Mouse (Mus musculus): ENCODE measurements around the gene Ppt2. TPM values are rescaled to one million over a fixed set of nuclear protein-coding genes. Genes with fewer than 3 reads are reported as not detected.

The Ppt2 gene
- 10 to 100 TPM; 12.1 to 40.8 (median 28.4) TPM for total RNA-seq (2018; cell fraction: chromatin; rRNA removed)
- 10 to 100 TPM; 52.1 to 89.0 (median 72.4) TPM for total RNA-seq (2018; cell fraction: cytosol; rRNA removed)
- 100 to 1,000 TPM in 1 of 26 experiments, 10 to 100 TPM in 25; 19.9 to 100 (median 65.0) TPM for total RNA-seq (2018; cell fraction: nucleus; rRNA removed)
- polyA plus RNA-seq (2018), result 71.0 to 95.1 TPM (median 79.6 TPM) in 3 replicates

DNA sequence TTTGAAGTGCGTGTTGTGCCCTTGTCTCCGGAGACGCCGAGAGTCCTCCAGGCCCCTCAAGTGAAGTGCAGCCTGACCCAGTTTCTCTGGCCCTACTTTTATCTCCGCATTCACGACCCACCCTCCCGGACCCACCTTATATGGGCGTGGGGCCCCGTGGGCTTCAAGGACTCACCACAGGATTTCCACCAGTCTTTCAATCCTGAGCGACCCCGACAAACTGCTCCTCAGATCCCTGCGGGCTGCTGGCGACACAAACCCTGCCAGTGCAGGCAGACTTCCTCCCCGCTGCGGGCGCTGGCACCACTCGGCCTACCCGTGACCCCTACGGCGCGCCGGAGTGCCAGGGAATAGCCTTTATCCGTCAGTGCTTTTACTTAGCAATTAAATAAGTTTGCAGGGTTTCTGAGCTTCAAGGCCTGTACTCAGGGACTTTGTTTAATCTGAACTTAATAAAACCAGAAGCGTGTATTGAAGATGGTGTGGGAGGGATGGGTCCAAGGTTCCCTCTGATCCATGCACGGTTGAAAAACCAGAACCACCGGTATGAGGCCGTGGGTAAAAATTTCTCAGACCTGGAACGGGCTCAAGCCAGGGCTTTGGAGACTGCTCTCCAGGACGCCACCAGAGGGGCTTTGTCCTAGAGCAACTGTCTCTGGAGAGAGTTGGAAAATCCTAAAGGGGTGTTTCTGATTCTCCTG, at the start of gene Ppt2:
Gene Ppt2, minus strand, starts transcription at position 568 of the 701 bp plus-strand sequence.
- H3K4me3 ChIP-seq (ENCODE audit: inconsistent target), result peak within 1 kb of the TSS; percentile 80
- H3K79me2 ChIP-seq (ENCODE audit: inconsistent target), result peaks cover 17% of the 10 kb centered on the region; the same call in 1 of the 2 replicates
- H3K36me3 ChIP-seq (ENCODE audit: inconsistent target), result peaks cover 15% of the 10 kb centered on the region; the same call in 1 of the 2 replicates
- H3K27ac ChIP-seq, result peak within 1 kb of the TSS; percentile 92
- WGBS (ENCODE audit: missing documents), result 5% methylated on average over 29 of the region's 29 CpGs

DNA sequence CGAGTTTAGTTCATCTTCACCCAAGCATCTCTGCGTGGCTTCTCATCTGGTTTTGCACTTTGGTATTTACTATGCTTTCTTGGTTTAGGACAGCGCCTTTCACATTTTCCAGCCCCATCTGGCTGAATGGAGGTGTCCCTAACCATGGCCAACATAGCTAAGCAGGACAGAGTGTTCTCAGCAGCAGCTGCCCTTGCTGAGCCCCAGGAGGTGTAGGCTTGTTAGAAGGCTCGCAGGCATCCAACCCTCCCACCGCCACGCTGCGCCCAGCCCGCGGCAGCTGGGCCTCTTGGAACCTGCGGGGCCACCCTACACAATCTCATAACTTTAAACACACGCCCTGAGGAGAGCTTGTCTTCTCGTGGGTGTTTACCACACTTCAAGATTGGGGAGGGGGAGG, 48.4 kb upstream of the Ppt2 start:
- H3K36me3 ChIP-seq (ENCODE audit: inconsistent target), result no peaks in the 10 kb centered on the region
- H3K4me3 ChIP-seq (ENCODE audit: inconsistent target), result no peak overlapping the region
- H3K27ac ChIP-seq, result no peak overlapping the region
- H3K79me2 ChIP-seq (ENCODE audit: inconsistent target), result no peaks in the 10 kb centered on the region
- 79% methylated on average over 12 of the region's 12 CpGs for WGBS (ENCODE audit: missing documents)

DNA sequence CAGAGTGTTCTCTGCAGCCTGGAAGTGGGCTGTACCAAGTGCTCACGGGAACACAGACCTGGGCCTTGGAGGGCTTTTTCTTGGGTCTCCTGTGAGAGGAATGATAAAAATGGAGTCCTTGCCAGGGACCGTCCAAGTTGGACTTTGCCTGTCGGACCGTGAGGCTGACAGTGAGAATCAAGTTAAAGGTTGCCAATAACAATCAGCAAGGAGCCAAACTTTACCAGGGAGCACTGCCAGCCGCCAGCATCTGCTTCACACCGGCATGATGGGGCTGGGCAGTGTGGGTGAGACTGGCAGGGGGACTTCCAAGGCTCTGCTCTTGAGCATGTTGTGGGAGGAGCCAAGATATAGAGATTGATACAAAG, 47.8 kb upstream of the Ppt2 start:
- no peaks in the 10 kb centered on the region for H3K79me2 ChIP-seq (ENCODE audit: inconsistent target)
- H3K27ac ChIP-seq, result no peak overlapping the region
- H3K4me3 ChIP-seq (ENCODE audit: inconsistent target), result no peak overlapping the region
- WGBS (ENCODE audit: missing documents), result 82% methylated on average over 6 of the region's 6 CpGs
- H3K36me3 ChIP-seq (ENCODE audit: inconsistent target), result no peaks in the 10 kb centered on the region

DNA sequence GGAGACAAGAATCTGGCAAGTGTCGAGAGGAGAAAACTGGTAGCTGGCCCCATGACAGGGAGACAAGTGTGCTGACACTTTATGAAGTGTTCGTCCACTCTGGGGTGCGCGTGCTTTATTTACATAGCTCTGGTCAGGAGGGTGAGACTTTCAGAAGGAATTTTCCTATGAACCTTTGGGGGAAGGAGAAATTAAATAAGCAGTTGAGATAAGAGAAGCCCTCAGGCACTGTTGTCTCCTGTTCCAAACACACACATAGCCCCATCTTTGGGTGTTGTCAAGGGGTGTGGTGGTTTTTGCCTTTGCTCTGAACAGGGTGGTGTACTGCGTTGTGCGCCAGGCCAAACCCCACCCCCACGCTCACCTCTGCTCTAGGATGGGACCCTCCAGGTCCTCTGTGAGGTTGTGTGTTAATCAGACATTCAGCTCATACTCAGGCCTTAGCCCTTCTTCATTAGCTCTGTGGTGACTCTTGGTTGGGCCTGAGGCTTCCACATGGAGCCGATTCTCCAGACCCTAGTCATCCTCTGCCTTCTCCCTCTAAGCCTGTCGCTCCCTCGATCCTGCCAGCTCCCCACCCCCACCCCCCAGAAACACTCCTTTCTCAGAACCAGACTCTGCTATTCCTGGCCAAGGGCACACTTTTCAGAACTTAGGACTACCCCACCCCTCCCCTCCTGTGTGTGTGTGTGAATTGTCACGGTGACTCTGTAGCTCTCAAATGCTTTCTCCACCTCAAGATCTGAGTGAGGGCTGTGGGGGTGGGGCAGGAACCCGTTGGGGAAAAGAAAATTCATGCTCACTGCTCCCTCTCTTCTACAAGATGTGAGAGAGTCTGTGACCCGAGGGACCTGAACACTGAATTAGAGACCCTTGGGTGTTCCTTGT, 47.1 kb upstream of the Ppt2 start:
- Histone ChIP-seq H3K4me3 (ENCODE audit: inconsistent target) (no peak overlapping the region), H3K79me2 (ENCODE audit: inconsistent target) (no peaks in the 10 kb centered on the region), H3K36me3 (ENCODE audit: inconsistent target) (no peaks in the 10 kb centered on the region), H3K27ac (no peak overlapping the region)
- 80% methylated on average over 13 of the region's 13 CpGs for WGBS (ENCODE audit: missing documents)

DNA sequence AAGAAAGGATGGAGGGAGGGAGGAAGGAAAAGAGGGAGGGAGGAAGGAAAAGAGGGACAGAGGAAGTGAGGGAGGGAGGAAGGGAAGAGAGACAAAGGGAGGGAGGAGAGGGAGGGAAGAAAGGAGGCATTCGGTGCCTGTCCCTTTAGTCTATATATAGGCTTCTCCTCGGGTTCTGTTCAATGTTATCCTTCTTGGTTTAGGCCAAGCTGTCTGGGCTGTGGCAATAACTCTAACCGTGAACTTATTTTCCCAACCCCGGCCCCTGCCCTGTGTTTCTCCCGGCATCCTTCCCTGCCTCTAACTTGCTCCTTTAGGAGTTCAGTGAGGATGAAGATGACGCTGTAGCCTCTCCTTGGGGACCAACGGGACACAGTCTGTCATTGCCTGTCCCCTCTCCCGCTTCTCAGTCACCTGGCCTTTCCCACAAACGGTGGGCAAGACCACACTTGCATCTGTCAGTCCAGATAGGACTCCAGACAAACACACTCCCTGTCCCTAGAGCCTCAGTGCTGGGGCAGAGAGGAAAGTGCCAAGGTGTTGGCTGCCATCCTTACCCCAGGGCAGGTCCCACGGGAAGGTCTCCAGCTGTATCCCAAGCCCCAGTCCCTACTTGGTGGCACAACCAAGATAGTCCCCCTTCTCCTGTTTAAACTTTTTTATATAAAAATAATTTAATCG, 46.4 kb upstream of the Ppt2 start:
- 74% methylated on average over 11 of the region's 11 CpGs for WGBS (ENCODE audit: missing documents)
- H3K79me2 ChIP-seq (ENCODE audit: inconsistent target), result no peaks in the 10 kb centered on the region

DNA sequence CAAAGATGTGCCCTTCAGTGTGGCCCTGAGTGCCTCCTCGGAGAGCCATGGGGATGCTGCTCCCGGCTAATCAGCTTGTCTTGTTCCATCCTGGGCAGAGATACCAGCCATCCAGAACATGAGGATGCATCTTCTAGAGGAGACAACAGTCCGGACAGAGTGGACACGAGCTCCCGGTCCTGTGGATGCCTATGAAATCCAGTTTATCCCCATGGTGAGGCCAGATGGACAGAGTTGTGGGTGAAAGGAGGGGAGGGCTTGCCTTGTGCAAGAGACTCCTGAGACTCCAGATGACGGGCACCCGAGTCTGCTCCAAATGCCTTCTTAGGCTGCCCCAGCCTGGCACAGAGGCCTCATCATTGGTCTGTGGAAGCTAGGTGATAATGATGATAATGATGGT, 44.8 kb upstream of the Ppt2 start:
- Histone ChIP-seq H3K36me3 (ENCODE audit: inconsistent target) (no peaks in the 10 kb centered on the region), H3K4me3 (ENCODE audit: inconsistent target) (no peak overlapping the region), H3K27ac (no peak overlapping the region), H3K79me2 (ENCODE audit: inconsistent target) (no peaks in the 10 kb centered on the region)
- WGBS (ENCODE audit: missing documents), result 89% methylated on average over 7 of the region's 7 CpGs

More for the DNA sequence above, 46.4 kb upstream of the Ppt2 start:
- Histone ChIP-seq H3K4me3 (ENCODE audit: inconsistent target) (no peak overlapping the region), H3K36me3 (ENCODE audit: inconsistent target) (no peaks in the 10 kb centered on the region), H3K27ac (no peak overlapping the region)

DNA sequence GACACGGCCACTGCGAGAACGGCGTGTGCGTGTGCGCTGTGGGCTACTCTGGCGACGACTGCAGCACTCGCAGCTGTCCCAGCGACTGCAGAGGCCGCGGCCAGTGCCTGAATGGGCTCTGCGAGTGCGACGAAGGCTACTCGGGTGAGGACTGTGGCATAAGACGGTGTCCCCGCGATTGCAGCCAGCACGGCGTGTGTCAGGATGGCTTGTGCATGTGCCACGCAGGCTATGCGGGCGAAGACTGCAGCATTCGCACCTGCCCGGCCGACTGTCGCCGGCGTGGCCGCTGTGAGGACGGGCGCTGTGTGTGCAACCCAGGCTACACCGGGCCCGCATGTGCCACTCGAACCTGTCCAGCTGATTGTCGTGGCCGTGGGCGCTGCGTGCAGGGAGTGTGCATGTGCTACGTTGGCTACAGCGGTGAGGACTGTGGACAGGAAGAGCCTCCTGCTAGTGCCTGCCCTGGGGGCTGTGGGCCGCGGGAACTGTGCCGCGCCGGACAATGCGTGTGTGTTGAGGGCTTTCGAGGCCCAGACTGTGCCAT, 44.0 kb upstream of the Ppt2 start:
- no peak overlapping the region for H3K27ac ChIP-seq
- 40% methylated on average over 49 of the region's 49 CpGs for WGBS (ENCODE audit: missing documents)
- H3K4me3 ChIP-seq (ENCODE audit: inconsistent target), result no peak overlapping the region
- H3K79me2 ChIP-seq (ENCODE audit: inconsistent target), result no peaks in the 10 kb centered on the region
- H3K36me3 ChIP-seq (ENCODE audit: inconsistent target), result no peaks in the 10 kb centered on the region

DNA sequence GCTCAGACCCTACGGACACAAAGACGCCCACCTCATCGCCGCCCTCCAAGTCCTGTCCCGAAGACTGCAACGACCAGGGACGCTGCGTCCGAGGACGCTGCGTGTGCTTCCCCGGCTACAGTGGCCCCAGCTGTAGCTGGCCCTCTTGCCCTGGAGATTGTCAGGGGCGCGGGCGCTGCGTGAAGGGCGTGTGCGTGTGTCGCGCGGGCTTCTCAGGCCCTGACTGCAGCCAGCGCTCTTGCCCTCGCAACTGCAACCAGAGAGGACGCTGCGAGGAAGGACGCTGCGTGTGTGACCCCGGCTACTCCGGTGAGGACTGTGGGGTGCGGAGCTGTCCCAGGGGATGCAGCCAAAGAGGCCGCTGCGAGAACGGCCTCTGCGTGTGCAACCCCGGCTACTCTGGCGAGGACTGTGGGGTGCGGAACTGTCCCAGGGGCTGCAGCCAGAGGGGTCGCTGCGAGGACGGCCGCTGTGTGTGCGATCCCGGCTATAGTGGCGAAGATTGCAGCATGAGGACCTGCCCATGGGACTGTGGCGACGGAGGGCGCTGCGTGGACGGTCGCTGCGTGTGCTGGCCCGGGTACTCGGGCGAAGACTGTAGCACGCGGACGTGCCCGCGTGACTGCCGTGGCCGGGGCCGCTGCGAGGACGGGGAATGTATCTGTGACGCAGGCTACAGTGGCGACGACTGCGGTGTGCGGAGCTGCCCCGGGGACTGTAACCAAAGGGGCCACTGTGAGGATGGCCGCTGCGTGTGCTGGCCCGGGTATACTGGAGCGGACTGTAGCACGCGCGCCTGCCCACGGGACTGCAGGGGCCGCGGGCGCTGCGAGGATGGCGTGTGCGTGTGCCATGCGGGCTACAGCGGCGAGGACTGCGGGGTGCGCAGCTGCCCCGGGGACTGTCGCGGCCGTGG, 43.1 kb upstream of the Ppt2 start:
- Histone ChIP-seq H3K79me2 (ENCODE audit: inconsistent target) (no peaks in the 10 kb centered on the region), H3K27ac (no peak overlapping the region), H3K4me3 (ENCODE audit: inconsistent target) (no peak overlapping the region), H3K36me3 (ENCODE audit: inconsistent target) (no peaks in the 10 kb centered on the region)
- 17% methylated on average over 85 of the region's 93 CpGs for WGBS (ENCODE audit: missing documents)

DNA sequence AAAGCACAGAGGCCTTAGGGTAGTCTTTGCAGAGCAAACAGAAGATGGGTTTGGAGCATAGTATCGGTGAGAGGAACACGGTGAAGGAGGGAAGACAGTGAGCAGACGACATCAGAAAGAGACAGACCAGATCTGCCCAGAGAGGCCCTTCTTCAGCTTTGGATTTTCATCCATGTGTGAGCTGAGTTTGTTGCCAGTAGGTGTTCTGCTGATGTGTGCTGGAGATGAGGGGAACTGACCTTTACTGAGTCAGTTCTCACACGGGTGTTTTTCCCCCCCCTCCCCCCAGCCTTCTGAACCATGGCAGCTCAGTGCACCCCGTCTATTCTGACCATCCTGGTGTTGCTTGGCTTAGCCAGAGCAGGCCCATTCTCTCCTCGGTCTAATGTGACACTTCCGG, 41.9 kb upstream of the Ppt2 start, which contains the start of gene Tnxb:
Gene Tnxb, plus strand, starts transcription at position 301 of the 400 bp plus-strand sequence.
- no peaks in the 10 kb centered on the region for H3K36me3 ChIP-seq (ENCODE audit: inconsistent target)
- H3K27ac ChIP-seq, result no peak within 1 kb of the TSS
- H3K4me3 ChIP-seq (ENCODE audit: inconsistent target), result no peak within 1 kb of the TSS
- H3K79me2 ChIP-seq (ENCODE audit: inconsistent target), result no peaks in the 10 kb centered on the region
- WGBS (ENCODE audit: missing documents), result 65% methylated on average over 6 of the region's 7 CpGs

DNA sequence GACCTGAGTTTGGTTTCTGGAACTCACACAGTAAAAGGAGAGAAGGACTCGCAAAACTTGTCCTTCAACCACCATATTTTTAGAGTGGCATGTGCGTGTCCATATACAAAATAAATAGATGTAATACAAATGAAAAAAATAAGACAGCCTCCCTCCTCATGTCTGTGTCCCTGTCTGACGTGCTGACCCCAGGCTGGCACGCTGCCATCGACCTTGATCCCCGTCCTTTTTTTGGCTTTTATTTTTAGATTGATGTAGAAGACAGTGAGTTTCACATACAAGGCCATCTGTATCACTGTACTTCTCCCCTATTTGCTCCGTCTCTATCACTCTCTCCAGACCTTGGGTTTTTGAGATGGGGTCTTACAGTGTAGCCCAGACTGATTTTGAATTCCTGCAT, 36.2 kb upstream of the Ppt2 start:
- no peak overlapping the region for H3K27ac ChIP-seq
- no peaks in the 10 kb centered on the region for H3K79me2 ChIP-seq (ENCODE audit: inconsistent target)
- H3K36me3 ChIP-seq (ENCODE audit: inconsistent target), result no peaks in the 10 kb centered on the region
- 77% methylated on average over 7 of the region's 7 CpGs for WGBS (ENCODE audit: missing documents)
- no peak overlapping the region for H3K4me3 ChIP-seq (ENCODE audit: inconsistent target)

DNA sequence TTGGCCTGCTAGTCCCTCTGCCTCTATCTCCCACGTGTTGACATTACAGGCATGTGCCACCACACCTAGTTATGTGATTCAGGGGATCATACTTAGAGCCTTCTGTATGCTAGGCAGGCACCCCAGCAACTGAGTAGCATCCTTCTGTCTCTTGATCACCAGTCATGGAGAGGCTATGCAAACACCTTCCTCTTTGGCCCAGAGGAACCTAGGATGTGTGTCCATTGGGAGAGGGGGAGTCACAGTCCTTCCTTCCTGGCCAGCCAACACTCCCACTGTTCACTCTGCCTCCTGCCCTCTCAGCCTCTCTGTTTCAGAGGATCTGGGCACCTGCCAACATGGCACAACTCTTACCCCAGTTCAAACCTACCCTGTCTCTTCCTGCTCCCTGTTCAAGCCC, 35.2 kb upstream of the Ppt2 start:
- H3K79me2 ChIP-seq (ENCODE audit: inconsistent target), result no peaks in the 10 kb centered on the region
- H3K27ac ChIP-seq, result no peak overlapping the region
- WGBS (ENCODE audit: missing documents), result 18% methylated on average over 1 of the region's 1 CpGs
- no peak overlapping the region for H3K4me3 ChIP-seq (ENCODE audit: inconsistent target)
- no peaks in the 10 kb centered on the region for H3K36me3 ChIP-seq (ENCODE audit: inconsistent target)

DNA sequence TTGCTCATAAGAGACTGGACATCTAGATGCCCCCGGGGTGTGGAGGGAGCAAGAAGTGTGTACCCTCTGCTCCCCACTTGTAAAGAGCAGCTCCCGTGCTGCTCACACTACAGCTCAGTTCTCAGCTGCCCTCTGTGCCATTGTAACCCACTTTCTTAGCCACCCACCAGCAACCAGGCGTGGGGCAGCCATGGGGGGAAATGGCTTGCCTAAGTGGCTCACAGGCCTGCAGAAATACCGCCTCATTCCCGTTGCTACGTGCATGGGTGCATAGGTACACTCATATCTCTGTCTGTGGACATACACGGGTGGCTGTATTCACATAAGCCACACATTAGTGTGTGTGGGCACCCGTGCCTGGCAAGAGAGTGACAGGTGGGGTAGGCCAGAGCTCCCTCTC, 34.7 kb upstream of the Ppt2 start:
- WGBS (ENCODE audit: missing documents), result 88% methylated on average over 8 of the region's 8 CpGs

DNA sequence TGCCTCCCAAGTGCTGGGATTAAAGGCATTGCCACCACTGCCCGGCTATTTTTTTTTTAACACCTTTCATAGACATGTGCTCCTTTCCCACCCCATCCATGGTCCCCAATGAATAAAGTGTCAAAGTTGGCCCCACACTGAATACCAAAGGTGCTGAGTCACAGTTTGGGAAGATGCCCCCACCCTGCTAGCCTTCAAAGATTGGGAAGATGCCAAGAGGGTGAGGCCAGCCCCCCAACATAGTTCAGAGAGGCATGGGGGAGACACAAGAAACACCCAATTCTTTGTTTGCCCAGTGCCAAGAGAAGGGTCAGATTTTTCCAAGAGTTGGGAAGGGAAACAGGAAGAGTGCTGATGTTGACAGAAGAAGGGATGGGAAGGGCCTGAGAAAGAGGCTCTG, 34.2 kb upstream of the Ppt2 start:
- Histone ChIP-seq H3K27ac (no peak overlapping the region), H3K36me3 (ENCODE audit: inconsistent target) (no peaks in the 10 kb centered on the region), H3K79me2 (ENCODE audit: inconsistent target) (no peaks in the 10 kb centered on the region), H3K4me3 (ENCODE audit: inconsistent target) (no peak overlapping the region)
- WGBS (ENCODE audit: missing documents), result 83% methylated on average over 1 of the region's 1 CpGs

More for the DNA sequence above, 34.7 kb upstream of the Ppt2 start:
- no peak overlapping the region for H3K27ac ChIP-seq
- H3K4me3 ChIP-seq (ENCODE audit: inconsistent target), result no peak overlapping the region
- H3K79me2 ChIP-seq (ENCODE audit: inconsistent target), result no peaks in the 10 kb centered on the region
- H3K36me3 ChIP-seq (ENCODE audit: inconsistent target), result no peaks in the 10 kb centered on the region
